Mouse (Mus musculus) small intestine, adult 2 months (tissue): ENCODE measurements around the gene Ablim1. TPM values are rescaled to one million over a fixed set of nuclear protein-coding genes. Genes with fewer than 3 reads are reported as not detected.

Experiments used
- H3K27ac ChIP-seq: fragments of 200-500 bp; 2 replicates; pipeline ENCODE4 v1.5.1; 2012; ENCODE audit warnings: low read depth, low read length, control low read depth, inconsistent platforms; ENCODE audit not compliant: insufficient read depth
- H3K27me3 ChIP-seq: fragments of 200-500 bp; 2 replicates; pipeline ENCODE4 v1.6.1; 2012; ENCODE audit warnings: mild to moderate bottlenecking, moderate library complexity, low read length, inconsistent platforms; ENCODE audit not compliant: control insufficient read depth, insufficient read depth
- H3K36me3 ChIP-seq: fragments of 200-500 bp; 2 replicates; pipeline ENCODE4 v1.6.1; 2012; ENCODE audit warnings: mild to moderate bottlenecking, low read length, control low read depth, inconsistent platforms; ENCODE audit not compliant: control insufficient read depth, insufficient read depth
- H3K4me1 ChIP-seq: fragments of 200-500 bp; 2 replicates; pipeline ENCODE4 v1.6.1; 2012; ENCODE audit warnings: low read length, inconsistent platforms, mixed read lengths; ENCODE audit not compliant: control insufficient read depth, insufficient read depth, insufficient read length
- H3K4me3 ChIP-seq: fragments of 200-500 bp; 2 replicates; pipeline ENCODE4 v1.5.1; 2012; ENCODE audit warnings: low read depth, mild to moderate bottlenecking, control low read depth, inconsistent platforms, low read length, moderate library complexity
- CTCF ChIP-seq: fragments of 200-500 bp; IDR thresholded peaks from 2 replicates; pipeline ENCODE4 v1.5.1; 2012; ENCODE audit warnings: low read depth, mild to moderate bottlenecking, control low read depth, inconsistent platforms, low read length, moderate library complexity, mixed read lengths; ENCODE audit not compliant: insufficient replicate concordance, insufficient read length; ENCODE audit errors: extremely low read depth
- POLR2A ChIP-seq: fragments of 200-500 bp; IDR thresholded peaks from 2 replicates; pipeline ENCODE4 v1.6.1; 2012; ENCODE audit warnings: low read depth, mild to moderate bottlenecking, control low read depth, inconsistent platforms, low read length, moderate library complexity
- WGBS: fragments of 180-500 bp; shearing (Covaris S2); methylation state at CpG from one replicate; pipeline ENCODE4 v1.1.7; 2018; 5-methylcytosine and 5-hydroxymethylcytosine counted together
- polyA plus RNA-seq: library from polyadenylated mRNA; depleted of rRNA; stranded (reverse); fragments of >200 nt; gene quantifications from 2 replicates; pipeline ENCODE4 v1.2.3, GENCODE M21; 2012

Gene Ablim1
- polyA plus RNA-seq, 1 experiment = 47.2 TPM

- 15% methylated on average over 6 of the region's 6 CpGs for WGBS
Measured at GRCm38 (mm10) chr19:57354715-57355114, 40.0 kb upstream of the Ablim1 start.

GRCm38 (mm10) chr19:57354050-57354449 lies 39.3 kb upstream of the Ablim1 start:
- Histone ChIP-seq H3K27me3 (no peaks in the 10 kb centered on the region), H3K4me1 (peaks cover 10% of the 10 kb centered on the region), H3K27ac (no peak overlapping the region), H3K4me3 (no peak overlapping the region), H3K36me3 (no peaks in the 10 kb centered on the region)
- WGBS = 91% methylated on average over 11 of the region's 11 CpGs
- no peak for TF ChIP-seq CTCF
- no peak for TF ChIP-seq POLR2A

More at GRCm38 (mm10) chr19:57354715-57355114, 40.0 kb upstream of the Ablim1 start:
- Histone ChIP-seq H3K4me1 (peaks cover 11% of the 10 kb centered on the region), H3K27me3 (no peaks in the 10 kb centered on the region), H3K4me3 (no peak overlapping the region), H3K27ac (no peak overlapping the region), H3K36me3 (no peaks in the 10 kb centered on the region)
- no peak for TF ChIP-seq POLR2A
- TF ChIP-seq CTCF = no peak

GRCm38 (mm10) chr19:57353228-57353627 lies 38.5 kb upstream of the Ablim1 start:
- H3K36me3 ChIP-seq = no peaks in the 10 kb centered on the region
- H3K4me3 ChIP-seq = no peak overlapping the region
- WGBS = 93% methylated on average over 10 of the region's 10 CpGs
- no peak for TF ChIP-seq POLR2A
- TF ChIP-seq CTCF = no peak
- H3K4me1 ChIP-seq = peaks cover 10% of the 10 kb centered on the region
- H3K27ac ChIP-seq = no peak overlapping the region
- H3K27me3 ChIP-seq = no peaks in the 10 kb centered on the region

GRCm38 (mm10) chr19:57352337-57352935 lies 37.7 kb upstream of the Ablim1 start:
- H3K36me3 ChIP-seq = no peaks in the 10 kb centered on the region
- no peak overlapping the region for H3K4me3 ChIP-seq
- WGBS = 56% methylated on average over 12 of the region's 12 CpGs
- H3K4me1 ChIP-seq = peaks cover 10% of the 10 kb centered on the region
- no peak for TF ChIP-seq CTCF
- no peak for TF ChIP-seq POLR2A
- no peaks in the 10 kb centered on the region for H3K27me3 ChIP-seq
- no peak overlapping the region for H3K27ac ChIP-seq

- Histone ChIP-seq H3K27me3 (no peaks in the 10 kb centered on the region), H3K36me3 (no peaks in the 10 kb centered on the region), H3K4me3 (no peak overlapping the region), H3K27ac (no peak overlapping the region), H3K4me1 (peaks cover 3% of the 10 kb centered on the region; the same call in 1 of the 2 replicates)
- TF ChIP-seq CTCF (no peak), POLR2A (no peak)
Measured at GRCm38 (mm10) chr19:57349096-57349495, 34.4 kb upstream of the Ablim1 start.

GRCm38 (mm10) chr19:57344678-57345077 lies 30.0 kb upstream of the Ablim1 start:
- Histone ChIP-seq H3K4me1 (no peaks in the 10 kb centered on the region), H3K36me3 (no peaks in the 10 kb centered on the region), H3K27ac (no peak overlapping the region), H3K4me3 (no peak overlapping the region), H3K27me3 (no peaks in the 10 kb centered on the region)
- 77% methylated on average over 1 of the region's 1 CpGs for WGBS
- TF ChIP-seq POLR2A (no peak), CTCF (no peak)

GRCm38 (mm10) chr19:57343860-57344259 lies 29.1 kb upstream of the Ablim1 start:
- Histone ChIP-seq H3K27ac (no peak overlapping the region), H3K27me3 (no peaks in the 10 kb centered on the region), H3K4me1 (peaks cover 4% of the 10 kb centered on the region; the same call in 1 of the 2 replicates), H3K4me3 (no peak overlapping the region), H3K36me3 (no peaks in the 10 kb centered on the region)
- TF ChIP-seq CTCF (no peak), POLR2A (no peak)
- WGBS = 84% methylated on average over 5 of the region's 5 CpGs
